Mouse (Mus musculus) hindbrain, postnatal 0 days (tissue): ENCODE data around the gene Cnfn. TPM values are rescaled to one million over a fixed set of nuclear protein-coding genes. Genes with fewer than 3 reads are reported as not detected.

Experiments used
- ATAC-seq: fragments of 200-750 bp; cut with Nextera tagmentation; 2 replicates; pipeline ENCODE4 v1.8.0; 2017; ENCODE audit warnings: mild to moderate bottlenecking, moderate TSS enrichment, moderate library complexity
- DNase-seq: peaks from one replicate; pipeline ENCODE4 v3.0.0-alpha.2; 2015; ENCODE audit warnings: low spot score
- H3K27ac ChIP-seq: fragments of 300-500 bp; sonication (generic); 2 replicates; pipeline ENCODE4 v1.5.1; 2014; ENCODE audit warnings: mild to moderate bottlenecking
- H3K27me3 ChIP-seq: fragments of 300-500 bp; sonication (generic); 2 replicates; pipeline ENCODE4 v1.6.1; 2014; ENCODE audit warnings: low read length, mixed read lengths; ENCODE audit not compliant: insufficient read depth
- H3K36me3 ChIP-seq: fragments of 300-500 bp; sonication (generic); 2 replicates; pipeline ENCODE4 v1.6.1; 2014; ENCODE audit warnings: low read length, mixed read lengths; ENCODE audit not compliant: insufficient read depth
- H3K4me1 ChIP-seq: fragments of 300-500 bp; sonication (generic); 2 replicates; pipeline ENCODE4 v1.6.1; 2014; ENCODE audit warnings: antibody characterized with exemption, low read length, mixed read lengths; ENCODE audit not compliant: insufficient read depth
- H3K4me2 ChIP-seq: fragments of 300-500 bp; sonication (generic); 2 replicates; pipeline ENCODE4 v1.6.1; 2014; ENCODE audit warnings: low read depth, mild to moderate bottlenecking, low read length, moderate library complexity, mixed read lengths
- H3K4me3 ChIP-seq: fragments of 300-500 bp; sonication (generic); 2 replicates; pipeline ENCODE4 v1.5.1; 2014; ENCODE audit warnings: low read length
- H3K9ac ChIP-seq: fragments of 300-500 bp; sonication (generic); replicated peaks from 2 replicates; pipeline ENCODE4 v1.6.1; 2014; ENCODE audit warnings: mild to moderate bottlenecking, low read length, moderate library complexity, mixed read lengths
- H3K9me3 ChIP-seq: fragments of 300-500 bp; sonication (generic); 2 replicates; pipeline ENCODE4 v1.6.1; 2016; ENCODE audit warnings: low read length, mixed read lengths
- CTCF ChIP-seq: IDR thresholded peaks from 2 replicates; pipeline ENCODE4 v1.5.1; 2016; ENCODE audit warnings: antibody characterized with exemption, control low read depth, low read depth
- WGBS: fragments of 180-500 bp; shearing (Covaris S2); extraction: QIAGEN DNeasy Blood & Tissue Kit; methylation state at CpG from one replicate; pipeline ENCODE4 v1.1.7; 2014; 5-methylcytosine and 5-hydroxymethylcytosine counted together
- polyA plus RNA-seq: library from polyadenylated mRNA; unstranded; fragments of >200 nt; fragmentation: Nextera tagmentation; extraction: Ambion mirVana; gene quantifications from 2 replicates; pipeline ENCODE4 v1.2.1, GENCODE M21; 2015
- total RNA-seq: library from RNA; depleted of rRNA; stranded (reverse); fragments of >200 nt; gene quantifications from 2 replicates; pipeline ENCODE4 v1.2.3, GENCODE M21; 2014

The Cnfn gene
- total and polyA plus RNA-seq, 2 experiments from 2014 or later: 0.30 TPM; not detected in 1

- Histone ChIP-seq H3K4me1 (peaks cover 16% of the 10 kb centered on the region; the same call in 1 of the 2 replicates), H3K27me3 (0 out of 2 replicates have a peak, but pooled peaks cover 3% of the 10 kb centered on the region), H3K4me3 (no peak overlapping the region), H3K4me2 (peak overlapping the region; percentile 34; the same call in 1 of the 2 replicates), H3K9me3 (no peaks in the 10 kb centered on the region), H3K27ac (no peak overlapping the region), H3K9ac (0 out of 2 replicates have a peak overlapping the region, but pooled peaks have one; percentile 13), H3K36me3 (peaks cover 17% of the 10 kb centered on the region)
- peak; percentile 13 for DNase-seq
- ATAC-seq: no peak; the same call in 1 of the 2 replicates
- peak; percentile 63 for TF ChIP-seq CTCF
- 3% methylated on average over 33 of the region's 33 CpGs for WGBS
Observed at GRCm38 (mm10) chr7:25367632-25368293, 1.8 kb downstream of the Cnfn start.

GRCm38 (mm10) chr7:25365937-25366625, 3.4 kb downstream of the Cnfn start:
- 21% methylated on average over 13 of the region's 13 CpGs for WGBS
- Histone ChIP-seq H3K36me3 (peaks cover 22% of the 10 kb centered on the region), H3K9ac (peak overlapping the region; percentile 28; the same call in 1 of the 2 replicates), H3K27me3 (0 out of 2 replicates have a peak, but pooled peaks cover 3% of the 10 kb centered on the region), H3K9me3 (no peaks in the 10 kb centered on the region), H3K4me1 (peaks cover 16% of the 10 kb centered on the region; the same call in 1 of the 2 replicates), H3K4me2 (0 out of 2 replicates have a peak overlapping the region, but pooled peaks have one; percentile 1), H3K27ac (peak overlapping the region; percentile 60), H3K4me3 (no peak overlapping the region)
- DNase-seq: peak; percentile 63
- ATAC-seq: peak; percentile 61
- TF ChIP-seq CTCF: no peak

GRCm38 (mm10) chr7:25363632-25364031, 5.9 kb downstream of the Cnfn start:
- Histone ChIP-seq H3K27ac (no peak overlapping the region), H3K27me3 (0 out of 2 replicates have a peak, but pooled peaks cover 3% of the 10 kb centered on the region), H3K4me1 (peaks cover 16% of the 10 kb centered on the region; the same call in 1 of the 2 replicates), H3K36me3 (peaks cover 33% of the 10 kb centered on the region), H3K9ac (no peak overlapping the region), H3K4me2 (no peak overlapping the region), H3K4me3 (no peak overlapping the region), H3K9me3 (no peaks in the 10 kb centered on the region)
- WGBS: 94% methylated on average over 17 of the region's 17 CpGs
- no peak for DNase-seq
- no peak for TF ChIP-seq CTCF
- no peak for ATAC-seq

GRCm38 (mm10) chr7:25363151-25363550, 6.4 kb downstream of the Cnfn start:
- no peak for ATAC-seq
- Histone ChIP-seq H3K36me3 (peaks cover 33% of the 10 kb centered on the region), H3K27ac (no peak overlapping the region), H3K4me3 (no peak overlapping the region), H3K27me3 (0 out of 2 replicates have a peak, but pooled peaks cover 3% of the 10 kb centered on the region), H3K4me1 (peaks cover 16% of the 10 kb centered on the region; the same call in 1 of the 2 replicates), H3K4me2 (no peak overlapping the region), H3K9ac (no peak overlapping the region), H3K9me3 (no peaks in the 10 kb centered on the region)
- peak; percentile 47 for TF ChIP-seq CTCF
- WGBS: 83% methylated on average over 19 of the region's 19 CpGs
- DNase-seq: peak; percentile 10

- Histone ChIP-seq H3K9ac (0 out of 2 replicates have a peak overlapping the region, but pooled peaks have one; percentile 24), H3K27me3 (no peaks in the 10 kb centered on the region), H3K4me3 (no peak overlapping the region), H3K4me1 (no peaks in the 10 kb centered on the region), H3K27ac (peak overlapping the region; percentile 51; the same call in 1 of the 2 replicates), H3K9me3 (no peaks in the 10 kb centered on the region), H3K4me2 (peak overlapping the region; percentile 21), H3K36me3 (peaks cover 35% of the 10 kb centered on the region)
- peak; percentile 54 for TF ChIP-seq CTCF
- peak; percentile 89 for ATAC-seq
- DNase-seq: peak; percentile 70
- 30% methylated on average over 19 of the region's 19 CpGs for WGBS
Observed at GRCm38 (mm10) chr7:25358721-25359206, 10.8 kb downstream of the Cnfn start.

GRCm38 (mm10) chr7:25348861-25349260, 20.7 kb downstream of the Cnfn start:
- Histone ChIP-seq H3K9me3 (0 out of 2 replicates have a peak, but pooled peaks cover 2% of the 10 kb centered on the region), H3K9ac (no peak overlapping the region), H3K4me1 (no peaks in the 10 kb centered on the region), H3K36me3 (peaks cover 56% of the 10 kb centered on the region), H3K4me3 (no peak overlapping the region), H3K27ac (no peak overlapping the region), H3K27me3 (no peaks in the 10 kb centered on the region), H3K4me2 (no peak overlapping the region)
- DNase-seq: no peak
- WGBS: 84% methylated on average over 8 of the region's 8 CpGs
- no peak for ATAC-seq
- TF ChIP-seq CTCF: no peak
